Mouse (Mus musculus) thymus, adult 2 months (tissue): ENCODE measurements around the gene Adat1.

Experiments
- CTCF ChIP-seq: fragments of 200-500 bp; IDR thresholded peaks from 2 replicates; pipeline ENCODE4 v1.5.1; 2012; ENCODE audit warnings: mild to moderate bottlenecking, control low read depth, low read length, moderate library complexity, borderline replicate concordance; ENCODE audit not compliant: control insufficient read depth, poor library complexity, insufficient read depth; ENCODE audit errors: extremely low read depth
- POLR2A ChIP-seq: fragments of 200-500 bp; IDR thresholded peaks from 2 replicates; pipeline ENCODE4 v1.6.1; 2012; ENCODE audit warnings: mild to moderate bottlenecking, low read length, control low read depth, moderate library complexity; ENCODE audit not compliant: control insufficient read depth, poor library complexity, insufficient read depth; ENCODE audit errors: extremely low read depth

GRCm38 (mm10) chr8:111923383-111923804, 68.7 kb downstream of the Adat1 start:
- no peak for TF ChIP-seq CTCF
- TF ChIP-seq POLR2A = no peak
